Mouse (Mus musculus) forebrain, embryonic 16.5 days (tissue): ENCODE measurements at regions not wholly inside any gene's neighbourhood (a gene's known extent, or its start where the extent isn't known, plus 50 kb on each side); places are given as distances from the start of the nearest gene placed in this dataset.

Source experiments
- ATAC-seq: fragments of 200-750 bp; cut with Nextera tagmentation; 2 replicates; pipeline ENCODE4 v1.8.0; 2017; ENCODE audit warnings: mild to moderate bottlenecking, moderate library complexity
- H3K27ac ChIP-seq: fragments of 300-500 bp; sonication (generic); 2 replicates; pipeline ENCODE4 v1.5.1; 2014; ENCODE audit warnings: low read length, control low read depth
- H3K27me3 ChIP-seq: fragments of 300-500 bp; sonication (generic); replicated peaks from 2 replicates; pipeline ENCODE4 v1.6.1; 2014; ENCODE audit warnings: low read length; ENCODE audit not compliant: control insufficient read depth, insufficient read depth
- H3K36me3 ChIP-seq: fragments of 300-500 bp; sonication (generic); 2 replicates; pipeline ENCODE4 v1.6.1; 2014; ENCODE audit not compliant: control insufficient read depth, insufficient read depth
- H3K4me1 ChIP-seq: fragments of 300-500 bp; sonication (generic); replicated peaks from 2 replicates; pipeline ENCODE4 v1.6.1; 2014; ENCODE audit warnings: low read length; ENCODE audit not compliant: control insufficient read depth, insufficient read depth
- H3K4me2 ChIP-seq: fragments of 300-500 bp; sonication (generic); 2 replicates; pipeline ENCODE4 v1.6.1; 2014; ENCODE audit warnings: mild to moderate bottlenecking, low read length, control low read depth
- H3K4me3 ChIP-seq: fragments of 300-500 bp; sonication (generic); replicated peaks from 2 replicates; pipeline ENCODE4 v1.5.1; 2014; ENCODE audit warnings: mild to moderate bottlenecking, low read length, control low read depth
- H3K9ac ChIP-seq: fragments of 300-500 bp; sonication (generic); replicated peaks from 2 replicates; pipeline ENCODE4 v1.6.1; 2014; ENCODE audit warnings: low read depth, low read length, control low read depth
- H3K9me3 ChIP-seq: fragments of 300-500 bp; sonication (generic); 2 replicates; pipeline ENCODE4 v1.6.1; 2016; ENCODE audit warnings: low read length; ENCODE audit not compliant: control insufficient read depth
- WGBS: fragments of 180-500 bp; shearing (Covaris S2); extraction: QIAGEN DNeasy Blood & Tissue Kit; methylation state at CpG from one replicate; pipeline ENCODE4 v1.1.7; 2014; 5-methylcytosine and 5-hydroxymethylcytosine counted together

GRCm38 (mm10) chr13:114643521-114643920 is 174.5 kb upstream of the Mocs2 start:
- no peak overlapping the region for H3K4me3 ChIP-seq
- no peak for ATAC-seq
- no peaks in the 10 kb centered on the region for H3K9me3 ChIP-seq
- H3K36me3 ChIP-seq: no peaks in the 10 kb centered on the region
- no peak overlapping the region for H3K4me2 ChIP-seq
- no peak overlapping the region for H3K27ac ChIP-seq
- no peaks in the 10 kb centered on the region for H3K4me1 ChIP-seq
- no peak overlapping the region for H3K9ac ChIP-seq
- 59% methylated on average over 11 of the region's 11 CpGs for WGBS
- H3K27me3 ChIP-seq: no peaks in the 10 kb centered on the region

GRCm38 (mm10) chr13:114654267-114654666 is 163.8 kb upstream of the Mocs2 start:
- Histone ChIP-seq H3K9ac (no peak overlapping the region), H3K27me3 (no peaks in the 10 kb centered on the region), H3K4me1 (no peaks in the 10 kb centered on the region), H3K4me2 (no peak overlapping the region), H3K9me3 (no peaks in the 10 kb centered on the region), H3K27ac (no peak overlapping the region), H3K4me3 (no peak overlapping the region), H3K36me3 (no peaks in the 10 kb centered on the region)
- 87% methylated on average over 7 of the region's 7 CpGs for WGBS
- ATAC-seq: no peak

- H3K9ac ChIP-seq: no peak overlapping the region
- 90% methylated on average over 4 of the region's 4 CpGs for WGBS
- no peaks in the 10 kb centered on the region for H3K27me3 ChIP-seq
- no peak overlapping the region for H3K4me2 ChIP-seq
- H3K27ac ChIP-seq: no peak overlapping the region
- no peaks in the 10 kb centered on the region for H3K36me3 ChIP-seq
- no peaks in the 10 kb centered on the region for H3K4me1 ChIP-seq
- no peak for ATAC-seq
- H3K9me3 ChIP-seq: no peaks in the 10 kb centered on the region
- no peak overlapping the region for H3K4me3 ChIP-seq
These were observed 163.0 kb upstream of the Mocs2 start for GRCm38 (mm10) chr13:114654953-114655586.

- no peaks in the 10 kb centered on the region for H3K9me3 ChIP-seq
- H3K36me3 ChIP-seq: no peaks in the 10 kb centered on the region
- H3K4me1 ChIP-seq: no peaks in the 10 kb centered on the region
- no peak overlapping the region for H3K9ac ChIP-seq
- no peaks in the 10 kb centered on the region for H3K27me3 ChIP-seq
- H3K27ac ChIP-seq: no peak overlapping the region
- H3K4me2 ChIP-seq: no peak overlapping the region
- H3K4me3 ChIP-seq: no peak overlapping the region
- no peak for ATAC-seq
These were observed 145.6 kb upstream of the Mocs2 start for GRCm38 (mm10) chr13:114672411-114672810.

- no peak overlapping the region for H3K4me2 ChIP-seq
- no peak overlapping the region for H3K4me3 ChIP-seq
- H3K4me1 ChIP-seq: no peaks in the 10 kb centered on the region
- H3K9ac ChIP-seq: no peak overlapping the region
- 80% methylated on average over 5 of the region's 5 CpGs for WGBS
- no peaks in the 10 kb centered on the region for H3K27me3 ChIP-seq
- no peak overlapping the region for H3K27ac ChIP-seq
- no peaks in the 10 kb centered on the region for H3K9me3 ChIP-seq
- H3K36me3 ChIP-seq: no peaks in the 10 kb centered on the region
- ATAC-seq: no peak
These were observed 138.2 kb upstream of the Mocs2 start for GRCm38 (mm10) chr13:114679703-114680378.

- ATAC-seq: no peak
- 76% methylated on average over 9 of the region's 9 CpGs for WGBS
These were observed 137.7 kb upstream of the Mocs2 start for GRCm38 (mm10) chr13:114680379-114680733.

GRCm38 (mm10) chr13:114681196-114681595 is 136.8 kb upstream of the Mocs2 start:
- H3K9ac ChIP-seq: no peak overlapping the region
- no peak overlapping the region for H3K4me2 ChIP-seq
- H3K27me3 ChIP-seq: no peaks in the 10 kb centered on the region
- no peaks in the 10 kb centered on the region for H3K36me3 ChIP-seq
- no peak overlapping the region for H3K4me3 ChIP-seq
- WGBS: 88% methylated on average over 4 of the region's 4 CpGs
- H3K27ac ChIP-seq: no peak overlapping the region
- H3K4me1 ChIP-seq: no peaks in the 10 kb centered on the region
- no peak for ATAC-seq
- no peaks in the 10 kb centered on the region for H3K9me3 ChIP-seq

More at GRCm38 (mm10) chr13:114680379-114680733, 137.7 kb upstream of the Mocs2 start:
- Histone ChIP-seq H3K9me3 (no peaks in the 10 kb centered on the region), H3K4me2 (no peak overlapping the region), H3K36me3 (no peaks in the 10 kb centered on the region), H3K27me3 (no peaks in the 10 kb centered on the region), H3K4me1 (no peaks in the 10 kb centered on the region), H3K27ac (no peak overlapping the region), H3K4me3 (no peak overlapping the region), H3K9ac (no peak overlapping the region)

GRCm38 (mm10) chr13:114681887-114682286 is 136.1 kb upstream of the Mocs2 start:
- Histone ChIP-seq H3K4me2 (no peak overlapping the region), H3K27ac (no peak overlapping the region), H3K9ac (no peak overlapping the region), H3K9me3 (no peaks in the 10 kb centered on the region), H3K27me3 (no peaks in the 10 kb centered on the region), H3K4me3 (no peak overlapping the region), H3K4me1 (no peaks in the 10 kb centered on the region), H3K36me3 (no peaks in the 10 kb centered on the region)
- ATAC-seq: no peak
- WGBS: 89% methylated on average over 4 of the region's 4 CpGs

GRCm38 (mm10) chr13:114682891-114683290 is 135.1 kb upstream of the Mocs2 start:
- H3K27ac ChIP-seq: no peak overlapping the region
- H3K9me3 ChIP-seq: no peaks in the 10 kb centered on the region
- H3K27me3 ChIP-seq: no peaks in the 10 kb centered on the region
- no peaks in the 10 kb centered on the region for H3K4me1 ChIP-seq
- no peak overlapping the region for H3K4me2 ChIP-seq
- no peak overlapping the region for H3K4me3 ChIP-seq
- no peak for ATAC-seq
- H3K9ac ChIP-seq: no peak overlapping the region
- no peaks in the 10 kb centered on the region for H3K36me3 ChIP-seq
- 98% methylated on average over 5 of the region's 5 CpGs for WGBS
